Mouse (Mus musculus): ENCODE data around the gene Slc16a11.
"Not testable (repeated sequence)": the region's sequence is repeated elsewhere in the genome, so short reads cannot be mapped to it uniquely, and the experiment has no call there.

The Slc16a11 gene

DNA sequence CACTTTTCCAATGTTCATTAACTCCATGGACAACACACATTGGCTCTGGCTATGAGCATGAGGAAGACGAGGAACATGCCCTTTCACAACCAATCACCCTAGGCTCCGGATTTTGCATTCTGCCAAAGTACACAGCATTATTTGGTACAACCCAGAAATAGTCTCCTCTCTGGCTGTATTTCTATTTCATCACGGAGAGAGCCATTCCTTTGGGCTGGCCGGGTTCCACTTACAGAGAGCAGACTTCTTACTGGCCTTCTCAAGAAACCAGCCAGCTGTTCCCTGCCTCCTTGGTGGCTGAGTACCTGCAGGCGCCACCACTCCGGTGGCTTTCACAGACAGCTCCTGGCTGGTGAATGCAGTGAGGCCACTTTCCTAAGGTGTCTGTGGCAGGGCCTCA is at the start of gene Slc16a11:
Gene Slc16a11 (plus strand): TSS at position 330 of the 400 bp plus-strand sequence.
- DNase-seq (ENCODE audit: low read depth, low spot score): no peak

- DNase-seq (ENCODE audit: low read depth, low spot score): no peak
Measured at GRCm38 (mm10) chr11:70165972-70166921, 46.3 kb upstream of the Slc16a11 start.

DNA sequence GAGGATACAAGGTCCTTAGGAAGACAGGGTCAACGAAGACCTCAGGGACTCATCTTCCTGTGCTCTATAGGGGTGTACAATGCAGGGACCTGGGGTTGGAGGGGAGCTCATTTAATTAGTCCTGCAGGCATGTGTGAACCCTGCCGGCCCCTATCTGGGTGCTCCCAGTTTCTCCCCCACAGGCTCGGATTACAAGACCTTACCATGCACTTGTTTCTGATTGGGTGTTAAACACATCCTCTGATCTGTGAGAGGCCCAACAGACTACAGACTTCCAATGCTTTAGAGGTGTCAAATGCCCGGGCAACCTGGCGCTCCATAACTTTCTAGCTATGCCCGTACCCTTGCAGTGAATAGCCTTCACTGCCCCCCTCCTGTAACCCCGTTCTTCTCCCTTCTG is 44.4 kb upstream of the Slc16a11 start:
- no peak for DNase-seq (ENCODE audit: low read depth, low spot score)

- not testable (repeated sequence) for DNase-seq (ENCODE audit: low read depth, low spot score)
Measured at GRCm38 (mm10) chr11:70169471-70169870, 43.1 kb upstream of the Slc16a11 start.

DNA sequence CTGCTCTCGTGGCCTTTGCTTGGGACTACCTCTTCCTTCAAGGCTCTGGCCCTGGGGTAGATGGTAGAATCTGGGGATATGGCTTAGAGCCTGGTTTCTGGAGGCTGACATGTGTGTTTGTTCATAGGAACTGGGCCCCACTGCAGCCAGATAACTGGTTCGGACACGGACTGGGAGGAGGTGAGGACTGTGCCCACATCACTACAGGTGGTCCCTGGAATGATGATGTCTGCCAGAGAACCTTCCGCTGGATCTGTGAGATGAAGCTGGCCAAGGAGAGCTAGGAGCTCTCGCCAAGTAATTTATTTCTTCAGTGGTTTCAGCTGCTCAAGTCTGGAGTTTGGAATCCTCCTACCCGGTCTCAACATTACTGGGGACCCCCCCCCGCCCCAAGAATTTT is 42.3 kb upstream of the Slc16a11 start:
- DNase-seq (ENCODE audit: low read depth, low spot score): no peak

GRCm38 (mm10) chr11:70171181-70171580 is 41.4 kb upstream of the Slc16a11 start:
- no peak for DNase-seq (ENCODE audit: low read depth, low spot score)

- DNase-seq (ENCODE audit: low read depth, low spot score): peak; percentile 31
Measured at GRCm38 (mm10) chr11:70171847-70172246, 40.7 kb upstream of the Slc16a11 start.

GRCm38 (mm10) chr11:70172298-70172697 is 40.3 kb upstream of the Slc16a11 start:
- DNase-seq (ENCODE audit: low read depth, low spot score): no peak

GRCm38 (mm10) chr11:70174491-70174890 is 38.1 kb upstream of the Slc16a11 start:
- no peak for DNase-seq (ENCODE audit: low read depth, low spot score)

DNA sequence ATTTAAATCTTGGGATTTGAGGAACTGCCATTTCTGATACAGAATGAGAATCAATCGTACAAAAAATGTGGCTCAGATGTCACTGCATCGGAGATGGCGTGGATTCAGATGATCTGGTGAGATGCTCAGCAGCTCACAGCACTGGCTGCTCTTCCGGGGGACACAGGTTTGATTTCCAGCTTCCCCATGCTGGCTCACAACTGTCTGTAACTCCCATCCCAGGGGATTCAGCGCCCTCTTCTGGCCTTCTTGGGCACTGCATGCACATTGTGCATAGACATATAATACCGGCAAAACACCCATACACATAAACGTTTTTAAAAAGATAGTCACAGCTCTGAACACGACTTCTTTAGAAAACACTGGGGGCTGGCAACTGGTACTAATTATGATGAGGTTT is 34.9 kb upstream of the Slc16a11 start:
- DNase-seq (ENCODE audit: low read depth, low spot score): no peak

DNA sequence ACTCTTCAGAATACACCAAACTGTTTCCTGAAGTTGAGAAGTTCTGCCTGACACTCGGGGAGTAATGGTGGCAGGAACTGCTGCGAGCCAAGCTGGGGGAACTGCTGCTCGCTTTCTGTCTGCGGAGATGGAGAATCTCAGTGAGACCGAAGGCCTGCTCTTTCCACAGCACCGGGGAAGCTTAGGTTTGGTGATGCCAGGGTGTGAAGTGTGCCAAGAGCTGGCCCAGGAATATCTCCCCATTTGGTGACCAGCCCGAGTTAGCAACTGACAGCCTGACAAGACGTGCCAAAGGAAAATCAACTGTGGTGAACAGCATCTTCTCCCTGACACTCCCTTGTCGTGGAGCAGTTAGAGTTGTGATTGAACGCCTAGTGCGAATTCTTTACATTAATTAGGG is 34.2 kb upstream of the Slc16a11 start:
- no peak for DNase-seq (ENCODE audit: low read depth, low spot score)

DNA sequence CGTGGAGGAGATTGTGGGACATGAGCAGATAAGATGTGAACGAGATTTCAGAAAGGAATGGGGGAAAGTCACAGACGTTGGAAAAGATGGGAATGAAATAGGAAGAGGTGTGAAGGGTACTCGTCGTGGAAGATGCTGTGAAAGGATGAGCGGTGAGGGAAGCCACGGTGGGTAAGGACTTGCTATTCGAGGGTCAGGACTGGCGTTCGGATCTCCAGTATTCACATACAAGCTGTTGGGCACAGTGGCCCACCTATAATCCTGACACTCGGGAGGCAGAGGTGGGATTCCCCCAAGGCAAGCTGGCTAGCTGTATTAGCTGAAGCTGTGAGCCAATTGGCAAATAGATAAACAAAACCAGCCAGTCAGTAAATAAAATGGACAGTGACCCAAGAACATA is 33.8 kb upstream of the Slc16a11 start:
- DNase-seq (ENCODE audit: low read depth, low spot score): no peak

DNA sequence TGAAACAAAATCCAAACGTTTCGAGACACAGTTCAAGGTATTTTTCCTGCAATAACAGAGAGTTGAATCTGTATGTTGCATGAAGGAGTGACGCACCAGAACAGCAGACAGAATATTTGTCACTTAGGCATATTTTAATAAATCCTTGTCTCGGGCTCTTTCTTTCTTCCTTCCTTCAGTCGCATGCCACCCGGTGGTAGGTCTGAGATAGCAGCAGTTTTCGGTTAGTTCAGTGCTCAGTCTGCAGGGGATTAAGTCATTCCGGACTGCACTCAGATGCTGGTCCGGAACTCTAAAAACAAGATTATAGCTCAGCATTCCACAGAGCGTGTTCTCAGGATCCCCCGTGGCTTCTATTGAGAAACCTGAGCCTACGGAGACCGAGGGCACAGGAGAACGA is 33.2 kb upstream of the Slc16a11 start:
- peak; percentile 31 for DNase-seq (ENCODE audit: low read depth, low spot score)

- no peak for DNase-seq (ENCODE audit: low read depth, low spot score)
Measured at GRCm38 (mm10) chr11:70180496-70180895, 32.1 kb upstream of the Slc16a11 start.

DNA sequence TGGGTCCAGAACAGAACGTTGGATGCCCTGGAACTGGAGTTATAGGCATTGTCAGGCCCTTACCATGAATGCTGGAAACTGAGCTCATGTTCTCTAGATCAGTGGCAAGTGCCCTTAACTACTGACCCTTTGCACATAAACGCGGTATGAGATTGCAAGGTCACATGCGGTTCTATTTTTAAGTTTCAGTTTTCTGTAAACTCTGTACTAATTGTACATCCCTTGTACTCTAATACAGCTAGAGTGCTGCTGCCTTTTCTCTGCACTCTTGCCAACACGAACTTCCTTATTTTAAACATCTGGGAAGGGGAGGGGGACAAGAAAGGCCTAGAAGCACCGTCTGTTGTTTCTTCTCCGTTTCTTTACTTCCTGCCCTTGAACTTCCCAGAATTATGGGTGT is 27.4 kb upstream of the Slc16a11 start:
- DNase-seq (ENCODE audit: low read depth, low spot score): no peak

GRCm38 (mm10) chr11:70189319-70190134 is 23.0 kb upstream of the Slc16a11 start:
- no peak for DNase-seq (ENCODE audit: low read depth, low spot score)

DNA sequence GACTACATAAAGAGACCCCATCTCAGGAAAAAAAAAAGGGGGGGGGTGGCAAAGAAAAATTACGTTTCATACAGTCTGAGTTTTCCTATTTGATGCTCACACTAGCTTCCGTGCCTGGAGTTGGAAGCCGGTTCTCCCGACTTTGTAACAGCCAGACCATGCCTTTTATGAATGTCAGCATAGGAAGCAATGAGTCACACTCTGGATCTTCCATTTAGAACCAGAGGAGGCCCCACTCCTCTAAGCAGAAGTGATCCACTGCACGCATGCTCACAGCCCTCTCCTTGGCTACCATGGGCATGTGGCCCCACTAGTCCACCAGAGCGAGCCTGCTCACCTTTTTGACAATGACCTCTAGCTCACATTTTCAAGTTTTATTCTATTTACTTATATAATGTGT is 21.4 kb upstream of the Slc16a11 start:
- no peak for DNase-seq (ENCODE audit: low read depth, low spot score)

- DNase-seq (ENCODE audit: low read depth, low spot score): no peak
Measured at GRCm38 (mm10) chr11:70192157-70192556, 20.4 kb upstream of the Slc16a11 start.

- no peak for DNase-seq (ENCODE audit: low read depth, low spot score)
Measured at GRCm38 (mm10) chr11:70193354-70194285, 18.9 kb upstream of the Slc16a11 start.

DNA sequence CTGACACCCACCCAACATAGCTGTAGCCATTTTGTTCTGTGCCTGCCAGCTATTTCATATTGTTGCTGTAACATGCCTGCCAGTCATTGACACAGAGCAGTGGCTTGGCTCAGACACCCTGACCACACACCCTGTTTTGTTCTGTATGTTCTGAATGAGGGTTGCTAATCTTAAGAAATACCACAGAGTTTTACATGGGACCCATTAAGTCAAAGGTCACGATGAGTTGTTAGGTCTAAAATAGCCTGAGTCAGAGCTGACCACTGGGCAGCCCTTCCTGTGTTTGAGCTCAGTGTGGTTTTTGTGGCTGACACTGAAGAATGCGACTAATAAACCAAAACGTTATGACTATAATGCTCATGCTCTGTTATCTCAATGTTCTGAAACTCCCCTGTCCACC is 14.2 kb upstream of the Slc16a11 start:
- DNase-seq (ENCODE audit: low read depth, low spot score): no peak

DNA sequence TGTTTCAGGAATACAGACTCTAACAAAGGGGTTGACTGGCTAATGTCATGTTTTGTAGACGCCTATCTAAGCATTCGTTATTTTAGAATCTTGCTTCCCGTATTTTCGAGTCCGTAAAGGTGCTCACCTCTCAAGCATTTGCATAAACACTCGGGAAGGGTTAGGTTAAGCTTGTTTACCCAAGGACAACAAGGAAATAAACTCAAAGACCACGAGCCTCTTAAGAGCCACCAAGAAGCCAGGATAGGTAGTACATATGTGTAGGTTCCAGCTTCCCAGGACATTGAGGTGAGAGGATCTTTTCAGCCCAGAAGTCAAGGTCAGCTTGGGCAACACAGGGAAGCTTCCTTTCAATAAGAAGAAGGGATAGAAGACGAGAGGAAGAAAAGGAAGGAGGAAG is 13.4 kb upstream of the Slc16a11 start:
- no peak for DNase-seq (ENCODE audit: low read depth, low spot score)

All from forelimb bud, embryonic 11.5 days (tissue).